Mouse (Mus musculus): ENCODE measurements around the gene Ndufb7. TPM values are rescaled to one million over a fixed set of nuclear protein-coding genes. Genes with fewer than 3 reads are reported as not detected.

Ndufb7 gene
- polyA plus RNA-seq, 1 experiment from 2014 or later = 359 TPM

DNA sequence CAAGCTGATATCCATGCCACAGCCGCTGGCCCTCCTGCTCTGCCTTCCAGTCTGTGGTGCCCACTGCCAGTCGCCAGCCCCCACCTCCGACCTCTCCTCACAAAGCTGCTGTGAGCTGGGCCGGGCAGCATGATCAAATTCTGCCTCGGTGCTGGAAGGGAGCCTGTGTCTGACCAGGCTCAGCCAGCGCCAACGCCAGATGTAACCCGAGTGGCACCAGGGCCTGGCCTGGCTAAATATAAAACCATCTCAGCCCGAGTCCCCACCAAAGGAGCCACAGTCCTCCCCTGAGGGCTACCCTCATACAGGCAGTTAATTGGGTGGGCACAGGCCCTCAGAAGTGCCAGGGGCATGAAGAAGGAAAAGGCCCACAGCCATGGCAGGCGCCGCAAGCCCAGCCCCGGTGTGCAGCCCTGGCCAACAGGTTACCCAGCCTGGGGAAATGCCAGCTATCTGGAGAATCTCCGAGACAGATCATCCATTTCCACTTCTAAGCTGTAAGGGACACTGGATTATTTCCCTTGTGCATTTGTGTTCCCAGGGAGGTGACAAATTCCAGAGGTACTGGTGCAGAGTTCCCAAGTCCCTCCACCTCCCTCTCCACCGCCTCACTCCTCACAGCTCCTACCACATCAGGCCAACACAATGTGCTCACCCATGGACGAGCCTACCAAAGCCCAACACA lies 8.3 kb downstream of the Ndufb7 start:
- WGBS = 90% methylated on average over 15 of the region's 15 CpGs
- H3K4me3 ChIP-seq (ENCODE audit: low read depth, low read length) = no peak overlapping the region
- peaks cover 12% of the 10 kb centered on the region for H3K4me1 ChIP-seq (ENCODE audit: control insufficient read depth, insufficient read depth, low read length)
- H3K27ac ChIP-seq (ENCODE audit: low read depth, low read length) = no peak overlapping the region
- H3K9ac ChIP-seq (ENCODE audit: low read length) = no peak overlapping the region
- H3K27me3 ChIP-seq (ENCODE audit: control insufficient read depth, insufficient read depth, low read length) = no peaks in the 10 kb centered on the region
- H3K4me2 ChIP-seq = no peak overlapping the region
- no peaks in the 10 kb centered on the region for H3K9me3 ChIP-seq (ENCODE audit: control insufficient read depth, low read length)
- peaks cover 16% of the 10 kb centered on the region for H3K36me3 ChIP-seq (ENCODE audit: control insufficient read depth, insufficient read depth, low read length)
- no peak for DNase-seq (ENCODE audit: low spot score, missing footprints)
- ATAC-seq (ENCODE audit: low FRiP score) = no peak

DNA sequence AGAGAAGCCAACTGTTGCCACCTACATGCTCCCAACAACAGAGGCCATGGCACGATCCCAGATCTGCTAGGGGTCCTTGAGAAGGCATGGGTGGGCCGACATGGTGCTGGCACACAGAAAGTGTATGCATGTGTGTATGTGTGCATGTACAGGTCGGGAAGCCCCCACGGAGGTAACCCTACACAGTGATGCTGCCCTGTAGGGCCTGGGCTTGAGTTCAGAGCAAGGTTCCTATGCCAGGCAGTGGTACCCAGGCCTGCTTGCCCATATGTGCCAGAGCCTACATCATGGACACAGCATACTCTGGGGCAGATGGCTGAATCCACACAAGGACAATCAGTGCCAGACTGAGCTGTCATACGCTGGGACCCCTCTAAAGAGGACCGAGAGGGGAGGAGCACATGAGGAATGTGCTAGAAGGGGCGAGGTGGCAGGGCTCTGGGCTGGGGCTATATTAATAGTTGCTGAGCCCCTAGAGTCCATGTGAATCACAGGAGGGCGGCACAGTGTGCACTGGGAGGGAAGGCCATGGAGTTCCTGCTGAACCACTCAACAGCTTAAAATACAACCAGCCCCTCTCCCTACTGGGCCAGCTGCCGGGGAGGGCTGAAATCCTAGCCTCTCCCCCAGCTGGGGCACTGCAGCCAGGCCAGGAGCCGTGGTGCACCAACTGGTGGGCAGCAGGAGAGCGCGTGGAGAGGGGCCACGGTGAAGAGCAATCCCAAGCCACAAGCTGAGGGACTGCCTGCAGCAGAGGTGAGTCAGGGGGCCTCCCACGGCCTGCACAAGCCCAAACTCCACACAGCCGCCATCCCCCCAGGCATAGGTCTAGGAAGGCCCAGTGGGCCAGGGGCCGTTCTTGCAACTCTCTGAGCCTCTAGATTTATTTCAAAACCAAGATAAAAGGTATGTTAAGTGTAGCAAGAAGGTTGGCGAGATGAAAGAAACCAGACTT lies 9.4 kb downstream of the Ndufb7 start:
- peaks cover 11% of the 10 kb centered on the region for H3K36me3 ChIP-seq (ENCODE audit: control insufficient read depth, insufficient read depth, low read length)
- DNase-seq (ENCODE audit: low spot score, missing footprints) = no peak
- 83% methylated on average over 17 of the region's 17 CpGs for WGBS

DNA sequence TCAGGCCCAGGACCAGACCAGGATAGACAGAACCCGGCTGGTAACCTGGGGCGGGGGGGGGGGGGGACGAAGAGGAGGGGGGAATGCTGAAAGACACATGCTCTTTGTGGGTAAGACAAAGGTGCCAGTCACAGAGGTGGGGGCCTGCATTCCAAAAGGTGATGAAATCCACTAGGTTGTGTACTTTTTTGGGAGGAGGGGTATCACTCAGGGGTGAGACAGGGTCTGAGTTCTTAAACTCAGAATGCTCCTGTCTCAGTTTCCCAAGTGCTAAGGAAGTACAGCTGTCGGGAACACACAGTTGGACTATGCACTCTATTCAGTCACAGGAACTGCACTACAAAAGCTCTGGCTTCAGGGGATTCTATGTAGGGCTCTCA lies 10.0 kb downstream of the Ndufb7 start:
- Histone ChIP-seq H3K9me3 (ENCODE audit: control insufficient read depth, low read length) (no peaks in the 10 kb centered on the region), H3K27me3 (ENCODE audit: control insufficient read depth, insufficient read depth, low read length) (no peaks in the 10 kb centered on the region), H3K4me3 (ENCODE audit: low read depth, low read length) (no peak overlapping the region), H3K4me2 (no peak overlapping the region), H3K27ac (ENCODE audit: low read depth, low read length) (no peak overlapping the region), H3K36me3 (ENCODE audit: control insufficient read depth, insufficient read depth, low read length) (peaks cover 8% of the 10 kb centered on the region), H3K9ac (ENCODE audit: low read length) (no peak overlapping the region), H3K4me1 (ENCODE audit: control insufficient read depth, insufficient read depth, low read length) (peaks cover 12% of the 10 kb centered on the region)
- ATAC-seq (ENCODE audit: low FRiP score) (no peak), DNase-seq (ENCODE audit: low spot score, missing footprints) (no peak)
- WGBS = 83% methylated on average over 3 of the region's 4 CpGs

More for the DNA sequence above, 9.4 kb downstream of the Ndufb7 start:
- no peak for ATAC-seq (ENCODE audit: low FRiP score)
- Histone ChIP-seq H3K9me3 (ENCODE audit: control insufficient read depth, low read length) (no peaks in the 10 kb centered on the region), H3K9ac (ENCODE audit: low read length) (no peak overlapping the region), H3K4me3 (ENCODE audit: low read depth, low read length) (no peak overlapping the region), H3K27ac (ENCODE audit: low read depth, low read length) (no peak overlapping the region), H3K27me3 (ENCODE audit: control insufficient read depth, insufficient read depth, low read length) (no peaks in the 10 kb centered on the region), H3K4me2 (no peak overlapping the region), H3K4me1 (ENCODE audit: control insufficient read depth, insufficient read depth, low read length) (peaks cover 12% of the 10 kb centered on the region)

DNA sequence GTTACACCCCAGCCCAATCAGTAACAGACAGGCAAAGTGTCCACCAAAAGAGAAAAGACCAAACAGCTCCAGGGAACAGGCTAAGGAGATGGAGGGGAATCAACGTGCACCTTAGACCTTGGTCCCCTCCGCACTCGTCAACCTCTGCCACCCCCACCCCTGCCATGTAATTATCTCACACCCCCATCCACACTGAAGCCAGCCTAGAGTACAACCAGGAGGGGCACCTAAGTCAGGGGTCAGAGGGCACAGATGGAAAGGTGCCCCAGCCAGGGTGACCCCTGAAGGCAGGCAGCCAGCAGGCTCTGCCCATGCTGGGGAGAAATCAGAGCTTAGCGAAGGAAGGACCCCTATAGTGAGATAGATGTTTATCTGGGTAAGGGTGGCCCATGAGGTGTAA lies 10.4 kb downstream of the Ndufb7 start:
- no peak overlapping the region for H3K4me3 ChIP-seq (ENCODE audit: low read depth, low read length)
- DNase-seq (ENCODE audit: low spot score, missing footprints) (no peak), ATAC-seq (ENCODE audit: low FRiP score) (no peak)
- H3K9ac ChIP-seq (ENCODE audit: low read length) = no peak overlapping the region
- 85% methylated on average over 4 of the region's 4 CpGs for WGBS
- H3K4me1 ChIP-seq (ENCODE audit: control insufficient read depth, insufficient read depth, low read length) = peaks cover 12% of the 10 kb centered on the region
- H3K4me2 ChIP-seq = no peak overlapping the region
- H3K9me3 ChIP-seq (ENCODE audit: control insufficient read depth, low read length) = no peaks in the 10 kb centered on the region
- no peaks in the 10 kb centered on the region for H3K27me3 ChIP-seq (ENCODE audit: control insufficient read depth, insufficient read depth, low read length)
- H3K36me3 ChIP-seq (ENCODE audit: control insufficient read depth, insufficient read depth, low read length) = peaks cover 7% of the 10 kb centered on the region
- H3K27ac ChIP-seq (ENCODE audit: low read depth, low read length) = no peak overlapping the region

DNA sequence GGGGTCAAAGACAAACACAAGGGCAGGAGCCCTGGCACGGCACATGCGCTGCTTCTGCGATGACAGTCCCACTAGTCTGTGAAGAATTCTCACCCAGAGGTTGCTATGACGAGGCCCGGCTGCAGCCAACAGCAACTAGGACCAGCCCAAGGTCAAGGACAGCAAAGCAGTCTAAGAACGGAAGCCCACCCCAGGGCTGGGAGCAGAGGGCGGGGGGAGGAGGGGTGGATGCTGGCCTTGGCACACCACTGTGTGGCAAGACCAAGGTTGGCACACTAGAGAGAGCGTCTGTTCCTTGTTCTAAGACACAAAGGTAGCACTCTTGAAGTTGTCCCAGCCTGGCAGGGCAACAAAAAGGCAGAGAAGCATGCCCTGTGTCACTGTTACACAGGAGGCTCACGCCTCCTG lies 10.9 kb downstream of the Ndufb7 start:
- ATAC-seq (ENCODE audit: low FRiP score) = no peak
- H3K27me3 ChIP-seq (ENCODE audit: control insufficient read depth, insufficient read depth, low read length) = no peaks in the 10 kb centered on the region
- H3K4me1 ChIP-seq (ENCODE audit: control insufficient read depth, insufficient read depth, low read length) = peaks cover 12% of the 10 kb centered on the region
- peaks cover 4% of the 10 kb centered on the region for H3K36me3 ChIP-seq (ENCODE audit: control insufficient read depth, insufficient read depth, low read length)
- no peak overlapping the region for H3K4me2 ChIP-seq
- no peak overlapping the region for H3K27ac ChIP-seq (ENCODE audit: low read depth, low read length)
- H3K9ac ChIP-seq (ENCODE audit: low read length) = no peak overlapping the region
- H3K9me3 ChIP-seq (ENCODE audit: control insufficient read depth, low read length) = no peaks in the 10 kb centered on the region
- no peak overlapping the region for H3K4me3 ChIP-seq (ENCODE audit: low read depth, low read length)
- no peak for DNase-seq (ENCODE audit: low spot score, missing footprints)
- 66% methylated on average over 9 of the region's 9 CpGs for WGBS

DNA sequence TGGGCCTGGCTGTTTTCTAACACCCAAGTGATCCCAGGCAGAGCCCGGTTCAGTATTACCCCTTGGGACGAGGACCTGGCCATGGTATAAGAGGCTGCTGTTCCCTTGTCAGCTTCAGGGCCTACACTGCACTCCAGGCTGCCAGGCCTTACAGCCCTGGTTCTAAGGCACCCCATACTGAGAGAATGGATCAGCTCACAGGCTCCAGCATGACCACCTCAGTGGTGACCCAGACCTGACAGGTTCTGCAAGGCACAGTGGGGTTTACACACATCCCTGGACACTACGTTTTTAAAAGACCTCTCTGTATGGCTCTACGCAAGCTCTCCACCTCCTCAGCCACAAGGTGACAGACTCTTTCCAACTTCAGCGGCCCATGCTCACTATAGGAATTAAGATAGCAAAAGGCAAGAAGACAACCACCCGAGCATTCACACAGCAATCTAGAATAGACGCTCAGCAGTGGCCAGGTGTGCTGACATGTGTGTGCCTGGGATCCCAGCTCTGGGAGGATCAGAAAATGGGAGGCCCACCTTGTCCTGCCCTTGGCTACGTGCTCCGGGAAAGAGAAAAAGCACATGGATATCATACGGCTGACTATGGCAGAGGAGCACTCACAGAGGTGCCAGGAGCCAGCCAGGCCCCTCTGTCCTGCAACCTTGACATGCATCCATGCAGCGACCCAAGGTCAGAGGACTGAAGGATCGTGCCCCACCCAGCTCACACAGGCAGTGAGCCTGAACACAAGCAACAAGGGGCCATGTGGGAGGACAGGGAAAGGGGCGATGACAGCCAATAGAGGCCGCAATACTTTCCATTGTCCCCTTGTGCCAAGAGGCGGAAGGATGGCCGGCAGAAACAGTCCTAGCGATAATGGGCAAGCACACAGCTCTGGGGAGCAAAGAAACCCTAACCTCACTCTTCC lies 11.9 kb downstream of the Ndufb7 start:
- Histone ChIP-seq H3K27me3 (ENCODE audit: control insufficient read depth, insufficient read depth, low read length) (no peaks in the 10 kb centered on the region), H3K4me1 (ENCODE audit: control insufficient read depth, insufficient read depth, low read length) (peaks cover 12% of the 10 kb centered on the region), H3K4me2 (no peak overlapping the region), H3K9ac (ENCODE audit: low read length) (no peak overlapping the region), H3K27ac (ENCODE audit: low read depth, low read length) (no peak overlapping the region), H3K4me3 (ENCODE audit: low read depth, low read length) (no peak overlapping the region), H3K36me3 (ENCODE audit: control insufficient read depth, insufficient read depth, low read length) (no peaks in the 10 kb centered on the region), H3K9me3 (ENCODE audit: control insufficient read depth, low read length) (no peaks in the 10 kb centered on the region)
- ATAC-seq (ENCODE audit: low FRiP score) = no peak
- DNase-seq (ENCODE audit: low spot score, missing footprints) = no peak
- 80% methylated on average over 17 of the region's 17 CpGs for WGBS

DNA sequence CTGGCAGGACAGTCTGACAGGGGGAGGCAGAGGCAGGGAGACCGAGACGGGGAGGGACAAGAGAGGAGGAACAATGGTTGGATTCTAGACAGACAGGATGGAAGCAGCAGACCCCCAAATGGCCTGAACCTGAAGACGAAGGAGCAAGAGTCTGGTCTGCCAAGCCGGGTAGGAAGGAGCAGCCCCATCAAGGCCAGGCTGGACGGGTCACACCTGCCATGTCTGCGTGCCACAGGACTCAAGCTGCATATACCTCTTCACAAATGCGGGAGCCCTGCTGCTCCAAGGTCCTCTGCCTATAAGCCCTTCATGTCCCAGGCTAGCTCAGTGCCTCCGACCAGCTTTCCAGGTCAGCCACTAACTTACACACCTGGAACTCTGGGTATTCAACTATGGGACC lies 13.2 kb downstream of the Ndufb7 start:
- Histone ChIP-seq H3K27me3 (ENCODE audit: control insufficient read depth, insufficient read depth, low read length) (no peaks in the 10 kb centered on the region), H3K4me1 (ENCODE audit: control insufficient read depth, insufficient read depth, low read length) (peaks cover 12% of the 10 kb centered on the region), H3K27ac (ENCODE audit: low read depth, low read length) (no peak overlapping the region), H3K4me2 (no peak overlapping the region), H3K36me3 (ENCODE audit: control insufficient read depth, insufficient read depth, low read length) (no peaks in the 10 kb centered on the region), H3K9ac (ENCODE audit: low read length) (no peak overlapping the region), H3K9me3 (ENCODE audit: control insufficient read depth, low read length) (no peaks in the 10 kb centered on the region), H3K4me3 (ENCODE audit: low read depth, low read length) (no peak overlapping the region)
- WGBS = 91% methylated on average over 8 of the region's 8 CpGs
- ATAC-seq (ENCODE audit: low FRiP score) (no peak), DNase-seq (ENCODE audit: low spot score, missing footprints) (no peak)

DNA sequence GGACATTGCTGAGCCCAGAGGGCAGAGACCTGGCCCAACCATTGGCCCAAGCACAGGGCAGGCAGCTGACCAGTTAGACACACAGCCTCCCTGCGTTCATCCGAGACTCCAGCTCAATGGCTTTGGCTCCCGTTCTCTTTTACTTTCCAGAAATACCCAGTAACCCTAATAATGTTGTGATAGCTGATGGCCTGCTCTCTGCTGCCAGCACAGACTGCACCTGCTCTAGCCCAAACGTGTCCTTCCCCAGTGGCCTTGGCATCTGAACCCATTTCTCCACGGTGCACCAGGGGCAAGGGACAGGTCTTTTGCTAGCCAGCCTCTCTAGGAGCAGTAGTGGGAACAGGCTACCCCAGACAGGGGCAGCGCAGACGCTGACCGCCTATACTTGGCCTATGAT lies 14.4 kb downstream of the Ndufb7 start:
- H3K9me3 ChIP-seq (ENCODE audit: control insufficient read depth, low read length) = no peaks in the 10 kb centered on the region
- WGBS = 92% methylated on average over 8 of the region's 8 CpGs

More for the DNA sequence above, 14.4 kb downstream of the Ndufb7 start:
- no peak overlapping the region; the same call in 1 of the 2 replicates for H3K27ac ChIP-seq (ENCODE audit: low read depth, low read length)
- 0 out of 2 replicates have a peak, but pooled peaks cover 2% of the 10 kb centered on the region for H3K36me3 ChIP-seq (ENCODE audit: control insufficient read depth, insufficient read depth, low read length)
- H3K9ac ChIP-seq (ENCODE audit: low read length) = no peak overlapping the region
- ATAC-seq (ENCODE audit: low FRiP score) (no peak), DNase-seq (ENCODE audit: low spot score, missing footprints) (no peak)
- H3K4me1 ChIP-seq (ENCODE audit: control insufficient read depth, insufficient read depth, low read length) = peaks cover 12% of the 10 kb centered on the region
- H3K27me3 ChIP-seq (ENCODE audit: control insufficient read depth, insufficient read depth, low read length) = no peaks in the 10 kb centered on the region
- H3K4me2 ChIP-seq = no peak overlapping the region
- H3K4me3 ChIP-seq (ENCODE audit: low read depth, low read length) = no peak overlapping the region
